ENCODE assay signal across 25 mouse cellular contexts in the genomic region with DNA sequence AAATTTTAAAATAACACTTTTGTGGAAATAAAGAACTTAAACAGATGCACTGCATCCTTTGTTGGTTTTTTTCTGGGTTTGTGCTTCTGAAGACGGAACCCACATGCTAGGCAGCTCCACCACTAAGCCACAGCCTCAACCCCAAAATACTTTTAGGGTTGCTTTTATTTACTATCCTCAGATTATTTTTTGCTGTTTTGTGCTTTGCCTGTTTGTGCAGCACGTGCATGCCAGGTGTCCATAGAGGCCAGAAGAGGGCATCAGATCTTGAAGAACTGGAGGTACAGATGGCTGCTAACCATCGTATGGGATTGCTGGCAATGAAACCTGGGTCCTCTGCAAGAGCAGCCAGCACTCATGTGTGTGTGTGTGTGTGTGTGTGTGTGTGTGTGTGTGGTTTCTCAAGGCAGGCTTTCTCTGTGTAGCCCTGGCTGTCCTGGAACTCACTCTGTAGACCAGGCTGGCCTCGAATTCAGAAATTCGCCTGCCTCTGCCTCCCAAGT. TPM values are rescaled to one million over a fixed set of nuclear protein-coding genes. Genes with fewer than 3 reads are reported as not detected.
DNase-seq lines count a peak whose midpoint lies in the region; TF ChIP-seq lines count a peak whose summit lies in the region.
"Had no signal": no experiment of that assay in that cellular context is flagged by ENCODE, and none has a peak within 500 bp of the region (broad histone marks: within the 10 kb centered on the region; RNA-seq: fewer than 3 reads in every experiment).

No protein-coding gene starts in this region.

- TF ChIP-seq RAD21 in MEL (IDR thresholded peaks at IDR 0.05; ENCODE audit: low read depth, low read length) = no peak

- H3K4me1 ChIP-seq in thymus, adult 2 months (replicated peaks; ENCODE audit: control insufficient read depth, insufficient read depth, low read length) = peaks cover 7% of the 10 kb centered on the region
- peaks cover 2 to 3% of the 10 kb centered on the region in 2 experiments; a peak in 2 of 4 replicates for H3K4me1 ChIP-seq in MEL (ENCODE audit: control insufficient read depth in 1 of 2, insufficient read depth in 2 of 2, low read length in 2 of 2)

- no peaks in the 10 kb centered on the region; the same call in 1 of the 2 replicates for H3K27me3 ChIP-seq in thymus, adult 2 months (ENCODE audit: control insufficient read depth, insufficient read depth, low read length)
- peaks cover 0 to 6% of the 10 kb centered on the region in 2 experiments; a peak in 2 of 4 replicates for H3K27me3 ChIP-seq in MEL (ENCODE audit: control insufficient read depth in 1 of 2, insufficient read depth in 2 of 2, low read length in 2 of 2)
- H3K27me3 ChIP-seq: heart, embryonic 12.5 days; limb, embryonic 12.5 days; neural tube, embryonic 12.5 days had no signal

- H3K9ac ChIP-seq in MEL (ENCODE audit: control insufficient read depth, low read depth, low read length, poor library complexity, severe bottlenecking) = no peak overlapping the region
- H3K9ac ChIP-seq: forebrain, postnatal 0 days; heart, embryonic 12.5 days; limb, embryonic 12.5 days; neural tube, embryonic 12.5 days had no signal

- TF ChIP-seq CTCF in thymus, adult 2 months (IDR thresholded peaks at IDR 0.05; ENCODE audit: borderline replicate concordance, control insufficient read depth, extremely low read depth, insufficient read depth, low read length, poor library complexity) = no peak
- no peak for TF ChIP-seq CTCF in MEL (IDR thresholded peaks at IDR 0.05 in 2 of 3, conservative IDR thresholded peaks at IDR 0.05 in 1 of 3; ENCODE audit: control insufficient read depth in 1 of 3, insufficient read depth in 1 of 3, low read depth in 2 of 3, low read length in 3 of 3, poor library complexity in 1 of 3, severe bottlenecking in 1 of 3)

- H3K36me3 ChIP-seq in thymus, adult 2 months (ENCODE audit: control insufficient read depth, insufficient read depth, low read length) = no peaks in the 10 kb centered on the region
- H3K36me3 ChIP-seq in MEL (ENCODE audit: control insufficient read depth in 1 of 2, insufficient read depth in 2 of 2, low read length in 2 of 2) = peaks cover 0 to 4% of the 10 kb centered on the region in 2 experiments; a peak in 2 of 4 replicates
- H3K36me3 ChIP-seq: forebrain, embryonic 10.5 days; G1E; heart, embryonic 12.5 days; limb, embryonic 12.5 days; neural tube, embryonic 12.5 days had no signal

- no peaks in the 10 kb centered on the region for H3K9me3 ChIP-seq in MEL (replicated peaks; ENCODE audit: insufficient read depth, low read length)
- H3K9me3 ChIP-seq: forebrain, embryonic 10.5 days; G1E; heart, embryonic 12.5 days; limb, embryonic 12.5 days; neural tube, embryonic 12.5 days had no signal

- no peak overlapping the region for H3K4me3 ChIP-seq in thymus, adult 2 months (ENCODE audit: control insufficient read depth, insufficient read depth, low read length)
- H3K4me3 ChIP-seq in MEL (ENCODE audit: control insufficient read depth in 1 of 2, insufficient read depth in 1 of 2, low read depth in 2 of 2, low read length in 2 of 2) = no peak overlapping the region
- H3K4me3 ChIP-seq: forebrain, embryonic 10.5 days; heart, embryonic 12.5 days; limb, embryonic 12.5 days; neural tube, embryonic 12.5 days had no signal

- TF ChIP-seq EP300 in MEL (IDR thresholded peaks at IDR 0.05; ENCODE audit: low read depth in 1 of 2, low read length in 2 of 2) = no peak

- no peaks in the 10 kb centered on the region for H3K79me2 ChIP-seq in MEL (ENCODE audit: control insufficient read depth, insufficient read depth, low read length, poor library complexity)

- no peak overlapping the region for H3K27ac ChIP-seq in thymus, adult 2 months (ENCODE audit: control insufficient read depth, insufficient read depth, low read length)
- H3K27ac ChIP-seq in MEL (ENCODE audit: control insufficient read depth, low read depth, low read length) = no peak overlapping the region
- H3K27ac ChIP-seq: forebrain, embryonic 10.5 days; limb, embryonic 12.5 days; neural tube, embryonic 12.5 days had no signal

- WGBS in thymus, adult 2 months = 42% methylated on average over 5 of the region's 5 CpGs

- peak; percentile 68 for DNase-seq in cerebellum, adult 9-11 months
- no peak for DNase-seq in cerebellum, adult 11 months
- peak; percentile 22 for DNase-seq in thymus, postnatal 0 days (ENCODE audit: low spot score)
- no peak for DNase-seq in thymus, adult 2 months
- no peak for DNase-seq in MEL (ENCODE audit: low read depth, low spot score)
- DNase-seq in naive thymus-derived CD4-positive, alpha-beta T cell, adult 2 months (ENCODE audit: low read depth) = peak; percentile 39
- DNase-seq in urinary bladder, postnatal 36 days (ENCODE audit: low spot score in 2 of 2) = no peak
- DNase-seq: adrenal gland, postnatal 10 days; forebrain, postnatal 0 days; gastrocnemius, postnatal 14 days; heart, adult 11 months; heart, postnatal 10 days; kidney, postnatal 36 days; lung, adult 18-20 months; lung, postnatal 14 days; midbrain, embryonic 14.5 days; retina, postnatal 1 day; right cerebral cortex, postnatal 25 days; spleen, adult 18-20 months; thymus, postnatal 4 days had no signal

- TF ChIP-seq POLR2A in thymus, adult 2 months (IDR thresholded peaks at IDR 0.05; ENCODE audit: control insufficient read depth, extremely low read depth, insufficient read depth, low read length, poor library complexity) = no peak
- TF ChIP-seq POLR2A in MEL (IDR thresholded peaks at IDR 0.05; ENCODE audit: control insufficient read depth in 1 of 2, insufficient read depth in 1 of 2, low read depth in 1 of 2, low read length in 2 of 2, poor library complexity in 1 of 2) = no peak

TF ChIP-seq in MEL, 35 proteins besides CTCF, POLR2A, EP300 and RAD21:
- TF ChIP-seq TAL1 (IDR thresholded peaks at IDR 0.05; ENCODE audit: low read length) (no peak), BHLHE40 (IDR thresholded peaks at IDR 0.05; ENCODE audit: borderline replicate concordance, low read depth, low read length) (peak; percentile 7; the same call in 1 of the 2 replicates)

RNA-seq across cellular contexts. Expression of a gene that starts 2.7 kb away (rescaled TPM):
- polyA plus RNA-seq in thymus, postnatal 0 days (2015; fragmentation: Nextera tagmentation; extraction: Ambion mirVana) = 4.3 and 4.6 TPM in 2 replicates
- 1.6 and 1.8 TPM in 2 replicates for polyA plus RNA-seq in thymus, adult 2 months (2012; rRNA removed)
- 0.04 TPM in 1 of 2 replicates, not detected in the other for total RNA-seq in MEL (2012; rRNA removed)
- polyA plus RNA-seq in MEL (2012; ENCODE audit: insufficient read depth in 1 of 2, insufficient read length in 2 of 2, low read depth in 1 of 2, low replicate concordance in 2 of 2, missing spikeins in 1 of 2) = under 1 TPM in 1 of 2 experiments, not detected in 1; 0.31 TPM
- polyA plus RNA-seq: G1E had no signal

RNA-seq across cellular contexts. Expression of a gene that starts 21.0 kb away (rescaled TPM):
- polyA plus RNA-seq in thymus, postnatal 0 days (2015; fragmentation: Nextera tagmentation; extraction: Ambion mirVana) = 3.6 and 4.6 TPM in 2 replicates
- 0.12 and 0.36 TPM in 2 replicates for polyA plus RNA-seq in thymus, adult 2 months (2012; rRNA removed)
- 0.08 TPM in 1 of 2 replicates, not detected in the other for total RNA-seq in MEL (2012; rRNA removed)
- polyA plus RNA-seq in MEL (2012; ENCODE audit: insufficient read depth in 1 of 2, insufficient read length in 2 of 2, low read depth in 1 of 2, low replicate concordance in 2 of 2, missing spikeins in 1 of 2) = under 1 TPM in 1 of 2 experiments, not detected in 1; 0.08 TPM
- total RNA-seq: G1E had no signal
- polyA plus RNA-seq: G1E had no signal

Comparison
In these comparisons a context has a peak if more than half of its experiments do, and no peak if none do; other contexts are left out.
1. DNase-seq: peak in cerebellum, adult 9-11 months (single experiment), thymus, postnatal 0 days (single experiment) and naive thymus-derived CD4-positive, alpha-beta T cell, adult 2 months (single experiment); none in cerebellum, adult 11 months (single experiment), thymus, adult 2 months (single experiment), MEL (single experiment) and urinary bladder, postnatal 36 days (0 of 2).